Mouse (Mus musculus): ENCODE data around the gene Camkmt. TPM values are rescaled to one million over a fixed set of nuclear protein-coding genes. Genes with fewer than 3 reads are reported as not detected.

The Camkmt gene
- polyA plus RNA-seq, 1 experiment, result 3.4 TPM

DNA sequence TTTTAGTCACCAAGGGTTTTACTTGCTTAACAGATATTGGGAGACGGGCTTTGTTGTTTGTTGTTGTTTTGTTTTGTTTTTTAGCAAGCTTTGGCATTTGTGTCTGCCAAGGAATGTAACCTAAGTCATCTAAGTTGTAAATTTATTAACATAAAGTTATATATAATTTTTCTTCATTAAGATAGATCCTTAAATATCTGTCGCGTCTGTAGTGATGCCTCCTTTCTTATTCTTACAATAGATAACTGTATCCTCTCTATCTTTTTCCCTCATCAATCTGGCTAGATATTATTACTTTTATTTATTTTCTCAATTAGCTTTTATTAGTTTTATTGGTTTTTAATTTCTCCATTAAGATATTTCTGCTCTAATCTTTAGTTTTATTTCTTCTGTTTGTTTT, 213.3 kb downstream of the Camkmt start:
- 0 out of 2 replicates have a peak, but pooled peaks cover 3% of the 10 kb centered on the region for H3K27me3 ChIP-seq (ENCODE audit: control insufficient read depth, insufficient read depth, low read length)
- no peaks in the 10 kb centered on the region for H3K36me3 ChIP-seq (ENCODE audit: control insufficient read depth, insufficient read depth, low read length)
- DNase-seq, result no peak
- H3K4me1 ChIP-seq (replicated peaks; ENCODE audit: control insufficient read depth, insufficient read depth, low read length), result no peaks in the 10 kb centered on the region
- no peak overlapping the region for H3K27ac ChIP-seq (ENCODE audit: control insufficient read depth, insufficient read depth, low read length)
- TF ChIP-seq POLR2A (IDR thresholded peaks at IDR 0.05; ENCODE audit: control insufficient read depth, extremely low read depth, insufficient read depth, low read length, poor library complexity), result no peak
- WGBS, result 98% methylated on average over 3 of the region's 3 CpGs
- H3K4me3 ChIP-seq (ENCODE audit: control insufficient read depth, insufficient read depth, low read length), result no peak overlapping the region

GRCm38 (mm10) chr17:85308566-85308965, 218.2 kb downstream of the Camkmt start:
- Histone ChIP-seq H3K4me3 (ENCODE audit: control insufficient read depth, insufficient read depth, low read length) (no peak overlapping the region), H3K36me3 (ENCODE audit: control insufficient read depth, insufficient read depth, low read length) (no peaks in the 10 kb centered on the region), H3K4me1 (replicated peaks; ENCODE audit: control insufficient read depth, insufficient read depth, low read length) (no peaks in the 10 kb centered on the region), H3K27ac (ENCODE audit: control insufficient read depth, insufficient read depth, low read length) (no peak overlapping the region), H3K27me3 (ENCODE audit: control insufficient read depth, insufficient read depth, low read length) (0 out of 2 replicates have a peak, but pooled peaks cover 3% of the 10 kb centered on the region)
- WGBS, result 96% methylated on average over 7 of the region's 7 CpGs
- DNase-seq, result no peak
- TF ChIP-seq POLR2A (IDR thresholded peaks at IDR 0.05; ENCODE audit: control insufficient read depth, extremely low read depth, insufficient read depth, low read length, poor library complexity) (no peak), CTCF (IDR thresholded peaks at IDR 0.05; ENCODE audit: borderline replicate concordance, control insufficient read depth, extremely low read depth, insufficient read depth, low read length, poor library complexity) (no peak)

- WGBS, result 97% methylated on average over 10 of the region's 10 CpGs
- Histone ChIP-seq H3K4me1 (replicated peaks; ENCODE audit: control insufficient read depth, insufficient read depth, low read length) (no peaks in the 10 kb centered on the region), H3K36me3 (ENCODE audit: control insufficient read depth, insufficient read depth, low read length) (no peaks in the 10 kb centered on the region), H3K4me3 (ENCODE audit: control insufficient read depth, insufficient read depth, low read length) (no peak overlapping the region), H3K27ac (ENCODE audit: control insufficient read depth, insufficient read depth, low read length) (no peak overlapping the region), H3K27me3 (ENCODE audit: control insufficient read depth, insufficient read depth, low read length) (0 out of 2 replicates have a peak, but pooled peaks cover 3% of the 10 kb centered on the region)
- DNase-seq, result no peak
- TF ChIP-seq CTCF (IDR thresholded peaks at IDR 0.05; ENCODE audit: borderline replicate concordance, control insufficient read depth, extremely low read depth, insufficient read depth, low read length, poor library complexity), result no peak
- no peak for TF ChIP-seq POLR2A (IDR thresholded peaks at IDR 0.05; ENCODE audit: control insufficient read depth, extremely low read depth, insufficient read depth, low read length, poor library complexity)
Observed at GRCm38 (mm10) chr17:85309046-85309445, 218.7 kb downstream of the Camkmt start.

DNA sequence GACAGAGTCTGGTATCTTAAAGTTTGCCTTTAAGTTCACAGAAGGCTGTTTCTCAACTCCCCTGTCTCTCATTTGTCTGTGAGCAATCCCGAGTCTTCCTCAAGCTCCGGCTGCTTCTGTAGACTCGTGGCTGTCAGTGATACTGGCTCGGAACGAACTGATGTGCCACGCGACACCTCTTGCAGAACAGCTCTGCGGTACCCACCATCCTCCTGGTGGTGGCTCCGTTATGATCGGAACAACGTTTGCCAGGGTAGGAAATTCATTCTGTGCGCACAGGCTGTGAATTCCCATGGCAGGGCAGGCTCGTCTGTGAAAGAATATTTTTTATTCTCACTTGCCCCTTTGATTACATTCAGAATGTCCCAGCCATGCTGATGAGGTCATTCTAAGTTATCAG, 221.0 kb downstream of the Camkmt start:
- H3K4me3 ChIP-seq (ENCODE audit: control insufficient read depth, insufficient read depth, low read length), result no peak overlapping the region
- TF ChIP-seq POLR2A (IDR thresholded peaks at IDR 0.05; ENCODE audit: control insufficient read depth, extremely low read depth, insufficient read depth, low read length, poor library complexity) (no peak), CTCF (IDR thresholded peaks at IDR 0.05; ENCODE audit: borderline replicate concordance, control insufficient read depth, extremely low read depth, insufficient read depth, low read length, poor library complexity) (no peak)
- 93% methylated on average over 13 of the region's 13 CpGs for WGBS
- H3K36me3 ChIP-seq (ENCODE audit: control insufficient read depth, insufficient read depth, low read length), result no peaks in the 10 kb centered on the region
- H3K27me3 ChIP-seq (ENCODE audit: control insufficient read depth, insufficient read depth, low read length), result 0 out of 2 replicates have a peak, but pooled peaks cover 3% of the 10 kb centered on the region
- no peaks in the 10 kb centered on the region for H3K4me1 ChIP-seq (replicated peaks; ENCODE audit: control insufficient read depth, insufficient read depth, low read length)
- no peak for DNase-seq
- H3K27ac ChIP-seq (ENCODE audit: control insufficient read depth, insufficient read depth, low read length), result no peak overlapping the region

GRCm38 (mm10) chr17:85318401-85318800, 228.0 kb downstream of the Camkmt start:
- no peak overlapping the region for H3K4me3 ChIP-seq (ENCODE audit: control insufficient read depth, insufficient read depth, low read length)
- no peak for TF ChIP-seq POLR2A (IDR thresholded peaks at IDR 0.05; ENCODE audit: control insufficient read depth, extremely low read depth, insufficient read depth, low read length, poor library complexity)
- TF ChIP-seq CTCF (IDR thresholded peaks at IDR 0.05; ENCODE audit: borderline replicate concordance, control insufficient read depth, extremely low read depth, insufficient read depth, low read length, poor library complexity), result no peak

DNA sequence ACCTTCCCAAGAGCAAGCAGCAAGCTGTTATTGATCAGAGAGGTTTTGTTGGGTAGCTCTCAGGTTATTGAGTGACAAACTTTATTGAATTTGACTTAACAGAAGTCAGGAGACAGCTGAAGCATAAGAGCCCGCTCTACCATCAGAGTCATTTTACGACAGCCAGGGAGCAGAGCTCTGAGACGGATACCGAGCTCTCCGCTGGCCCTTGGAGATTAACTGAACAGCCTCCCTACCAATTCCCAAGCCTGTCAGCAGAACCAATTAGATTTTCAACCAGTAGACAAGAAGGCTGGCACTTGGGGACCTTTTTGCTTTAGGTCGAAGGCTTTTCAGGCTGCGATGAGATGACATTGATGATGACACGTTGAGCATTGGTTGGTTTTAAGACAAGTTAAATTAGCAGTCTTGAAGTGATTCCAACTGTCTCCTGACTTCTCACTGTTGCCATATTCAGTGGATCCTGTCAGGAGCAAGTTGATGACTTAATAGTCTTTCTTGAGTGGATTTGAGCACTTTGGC, 229.5 kb downstream of the Camkmt start:
- no peak for DNase-seq
- H3K4me1 ChIP-seq (replicated peaks; ENCODE audit: control insufficient read depth, insufficient read depth, low read length), result no peaks in the 10 kb centered on the region
- no peak overlapping the region for H3K27ac ChIP-seq (ENCODE audit: control insufficient read depth, insufficient read depth, low read length)
- H3K4me3 ChIP-seq (ENCODE audit: control insufficient read depth, insufficient read depth, low read length), result no peak overlapping the region
- 95% methylated on average over 8 of the region's 8 CpGs for WGBS
- no peaks in the 10 kb centered on the region for H3K27me3 ChIP-seq (ENCODE audit: control insufficient read depth, insufficient read depth, low read length)
- no peaks in the 10 kb centered on the region for H3K36me3 ChIP-seq (ENCODE audit: control insufficient read depth, insufficient read depth, low read length)
- TF ChIP-seq POLR2A (IDR thresholded peaks at IDR 0.05; ENCODE audit: control insufficient read depth, extremely low read depth, insufficient read depth, low read length, poor library complexity) (no peak), CTCF (IDR thresholded peaks at IDR 0.05; ENCODE audit: borderline replicate concordance, control insufficient read depth, extremely low read depth, insufficient read depth, low read length, poor library complexity) (no peak)

More at GRCm38 (mm10) chr17:85318401-85318800, 228.0 kb downstream of the Camkmt start:
- H3K27ac ChIP-seq (ENCODE audit: control insufficient read depth, insufficient read depth, low read length), result no peak overlapping the region
- H3K4me1 ChIP-seq (replicated peaks; ENCODE audit: control insufficient read depth, insufficient read depth, low read length), result no peaks in the 10 kb centered on the region
- no peaks in the 10 kb centered on the region for H3K27me3 ChIP-seq (ENCODE audit: control insufficient read depth, insufficient read depth, low read length)
- no peak for DNase-seq
- WGBS, result 94% methylated on average over 10 of the region's 10 CpGs
- H3K36me3 ChIP-seq (ENCODE audit: control insufficient read depth, insufficient read depth, low read length), result no peaks in the 10 kb centered on the region

DNA sequence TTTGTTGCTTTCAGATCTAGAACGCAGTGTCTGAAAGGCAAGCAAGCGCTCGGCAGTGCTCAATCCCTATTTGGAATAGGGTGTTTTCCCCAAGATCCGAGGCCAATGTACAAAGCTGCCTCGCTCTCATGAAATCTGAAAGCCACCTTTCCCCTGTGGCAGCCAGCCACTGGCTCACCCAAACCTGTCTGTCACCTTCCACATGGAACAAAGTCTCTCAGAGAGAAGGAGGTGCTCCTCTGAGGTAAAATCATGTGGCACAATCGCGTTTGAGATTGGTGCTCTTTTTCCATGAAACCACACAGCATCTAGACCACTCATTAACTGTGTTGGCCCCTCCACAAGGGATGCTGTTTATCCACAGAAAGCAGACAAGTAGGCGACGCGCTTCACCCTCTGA, 238.5 kb downstream of the Camkmt start:
- H3K4me3 ChIP-seq (ENCODE audit: control insufficient read depth, insufficient read depth, low read length), result no peak overlapping the region
- no peaks in the 10 kb centered on the region for H3K4me1 ChIP-seq (replicated peaks; ENCODE audit: control insufficient read depth, insufficient read depth, low read length)
- no peaks in the 10 kb centered on the region for H3K27me3 ChIP-seq (ENCODE audit: control insufficient read depth, insufficient read depth, low read length)
- no peak for TF ChIP-seq CTCF (IDR thresholded peaks at IDR 0.05; ENCODE audit: borderline replicate concordance, control insufficient read depth, extremely low read depth, insufficient read depth, low read length, poor library complexity)
- TF ChIP-seq POLR2A (IDR thresholded peaks at IDR 0.05; ENCODE audit: control insufficient read depth, extremely low read depth, insufficient read depth, low read length, poor library complexity), result no peak
- no peak overlapping the region for H3K27ac ChIP-seq (ENCODE audit: control insufficient read depth, insufficient read depth, low read length)
- 95% methylated on average over 10 of the region's 10 CpGs for WGBS
- DNase-seq, result no peak
- H3K36me3 ChIP-seq (ENCODE audit: control insufficient read depth, insufficient read depth, low read length), result no peaks in the 10 kb centered on the region

All from thymus, adult 2 months (tissue).